Mouse (Mus musculus) brain, embryonic 14.5 days (tissue): ENCODE results near the gene Cep63.
A peak's percentile ranks its signal among the peaks of the same experiment; 100 is the strongest.

Source experiments
- CTCF ChIP-seq: fragments of 200-500 bp; IDR thresholded peaks from 2 replicates; pipeline ENCODE4 v1.5.1; 2012; ENCODE audit warnings: inconsistent platforms, mild to moderate bottlenecking, moderate library complexity, borderline replicate concordance; ENCODE audit not compliant: insufficient read depth, insufficient read length; ENCODE audit errors: extremely low read depth
- POLR2A ChIP-seq: fragments of 200-500 bp; IDR thresholded peaks from 2 replicates; pipeline ENCODE4 v1.6.1; 2012; ENCODE audit warnings: mild to moderate bottlenecking, inconsistent platforms, borderline replicate concordance; ENCODE audit not compliant: poor library complexity, insufficient read depth, insufficient read length, severe bottlenecking; ENCODE audit errors: extremely low read depth

DNA sequence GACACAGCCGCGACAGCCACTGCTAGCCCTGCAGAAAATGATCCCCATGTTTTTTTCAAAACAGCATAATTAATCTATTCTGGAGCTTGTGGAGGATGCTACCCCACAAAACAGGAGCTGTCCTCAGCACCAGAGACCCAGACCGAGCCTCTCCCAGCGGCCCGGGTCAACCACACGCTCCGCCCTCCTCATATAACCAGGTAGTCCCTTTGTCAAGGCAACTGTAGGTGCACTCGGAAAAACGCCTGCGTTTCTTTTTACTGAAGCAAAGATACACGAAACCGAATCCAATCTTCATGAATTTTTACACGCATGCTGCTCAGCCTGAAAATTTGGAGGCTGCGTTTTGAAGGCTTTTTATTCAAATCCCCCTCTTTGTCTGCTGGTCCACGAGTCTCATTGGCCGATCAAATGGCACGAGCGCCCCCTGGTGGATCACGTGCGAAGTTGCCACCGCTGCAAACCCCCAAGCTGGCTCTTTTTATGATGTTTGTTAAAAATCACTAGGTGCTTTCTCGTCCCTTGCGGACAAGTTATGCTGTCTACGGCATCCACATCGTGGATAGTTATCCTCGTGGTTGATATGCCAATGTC is 81.5 kb downstream of the Cep63 start:
- TF ChIP-seq CTCF, result peak; percentile 96
- TF ChIP-seq POLR2A, result no peak
